Mouse (Mus musculus): ENCODE results near the gene Ldb3. TPM values are rescaled to one million over a fixed set of nuclear protein-coding genes. Genes with fewer than 3 reads are reported as not detected.

The Ldb3 gene
- polyA plus RNA-seq, 1 experiment from 2014 or later: 0.79 TPM

DNA sequence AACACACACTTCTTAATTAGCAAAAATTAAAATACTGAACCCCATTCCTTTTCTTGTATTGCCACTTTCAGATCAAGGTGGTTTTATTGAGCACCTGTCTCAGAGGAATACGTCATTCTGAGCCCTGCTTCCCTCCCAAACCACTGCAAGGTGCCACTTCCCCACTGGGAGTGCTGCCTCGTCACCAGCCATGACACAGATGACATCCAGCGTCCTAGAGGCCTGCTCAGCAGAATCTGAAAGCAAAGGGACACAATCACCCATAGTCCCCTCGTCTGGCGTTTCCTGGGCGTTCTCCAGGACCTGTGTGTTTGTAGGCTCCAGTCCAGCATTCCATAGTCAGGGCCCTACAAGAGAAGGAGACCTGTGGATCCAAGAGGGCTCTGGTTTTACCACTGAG is 74.4 kb downstream of the Ldb3 start:
- DNase-seq (no peak), ATAC-seq (ENCODE audit: insufficient read depth) (no peak)
- H3K4me1 ChIP-seq (ENCODE audit: insufficient read depth): no peaks in the 10 kb centered on the region

GRCm38 (mm10) chr14:34512602-34513001 is 75.9 kb downstream of the Ldb3 start:
- no peak overlapping the region for H3K27ac ChIP-seq (ENCODE audit: low read depth)
- TF ChIP-seq CTCF (IDR thresholded peaks at IDR 0.05; ENCODE audit: low read depth): no peak
- no peak overlapping the region for H3K9ac ChIP-seq
- 54% methylated on average over 4 of the region's 4 CpGs for WGBS
- H3K36me3 ChIP-seq (ENCODE audit: insufficient read depth): no peaks in the 10 kb centered on the region
- H3K9me3 ChIP-seq (ENCODE audit: low read depth, low read length): no peaks in the 10 kb centered on the region
- DNase-seq: no peak
- ATAC-seq (ENCODE audit: insufficient read depth): no peak
- no peak overlapping the region for H3K4me2 ChIP-seq
- no peak overlapping the region for H3K4me3 ChIP-seq (ENCODE audit: low read depth, low read length)
- H3K4me1 ChIP-seq (ENCODE audit: insufficient read depth): peaks cover 5% of the 10 kb centered on the region; the same call in 1 of the 2 replicates
- no peaks in the 10 kb centered on the region for H3K27me3 ChIP-seq (ENCODE audit: insufficient read depth, low read length)

More for the DNA sequence above, 74.4 kb downstream of the Ldb3 start:
- no peaks in the 10 kb centered on the region for H3K9me3 ChIP-seq (ENCODE audit: low read depth, low read length)
- H3K36me3 ChIP-seq (ENCODE audit: insufficient read depth): no peaks in the 10 kb centered on the region
- TF ChIP-seq CTCF (IDR thresholded peaks at IDR 0.05; ENCODE audit: low read depth): peak; percentile 15; the same call in 1 of the 2 replicates
- H3K27me3 ChIP-seq (ENCODE audit: insufficient read depth, low read length): no peaks in the 10 kb centered on the region
- no peak overlapping the region for H3K4me3 ChIP-seq (ENCODE audit: low read depth, low read length)
- WGBS: 51% methylated on average over 6 of the region's 6 CpGs
- H3K27ac ChIP-seq (ENCODE audit: low read depth): no peak overlapping the region
- no peak overlapping the region for H3K4me2 ChIP-seq
- no peak overlapping the region for H3K9ac ChIP-seq

GRCm38 (mm10) chr14:34511901-34512300 is 76.6 kb downstream of the Ldb3 start:
- Histone ChIP-seq H3K4me2 (peak overlapping the region; percentile 38), H3K36me3 (ENCODE audit: insufficient read depth) (no peaks in the 10 kb centered on the region), H3K4me3 (ENCODE audit: low read depth, low read length) (no peak overlapping the region), H3K4me1 (ENCODE audit: insufficient read depth) (peaks cover 5% of the 10 kb centered on the region; the same call in 1 of the 2 replicates), H3K9me3 (ENCODE audit: low read depth, low read length) (no peaks in the 10 kb centered on the region), H3K27me3 (ENCODE audit: insufficient read depth, low read length) (no peaks in the 10 kb centered on the region), H3K9ac (no peak overlapping the region), H3K27ac (ENCODE audit: low read depth) (peak overlapping the region; percentile 52; the same call in 1 of the 2 replicates)
- no peak for TF ChIP-seq CTCF (IDR thresholded peaks at IDR 0.05; ENCODE audit: low read depth)
- DNase-seq (peak; percentile 83), ATAC-seq (ENCODE audit: insufficient read depth) (0 out of 2 replicates have a peak, but pooled peaks have one; percentile 37)
- 35% methylated on average over 11 of the region's 11 CpGs for WGBS

- H3K27me3 ChIP-seq (ENCODE audit: insufficient read depth, low read length): no peaks in the 10 kb centered on the region
- H3K9ac ChIP-seq: no peak overlapping the region
- H3K27ac ChIP-seq (ENCODE audit: low read depth): no peak overlapping the region
- DNase-seq (peak; percentile 31), ATAC-seq (ENCODE audit: insufficient read depth) (peak; percentile 55; the same call in 1 of the 2 replicates)
- peaks cover 5% of the 10 kb centered on the region; the same call in 1 of the 2 replicates for H3K4me1 ChIP-seq (ENCODE audit: insufficient read depth)
- no peaks in the 10 kb centered on the region for H3K36me3 ChIP-seq (ENCODE audit: insufficient read depth)
- 20% methylated on average over 7 of the region's 7 CpGs for WGBS
- TF ChIP-seq CTCF (IDR thresholded peaks at IDR 0.05; ENCODE audit: low read depth): no peak
- H3K4me3 ChIP-seq (ENCODE audit: low read depth, low read length): no peak overlapping the region
- no peaks in the 10 kb centered on the region for H3K9me3 ChIP-seq (ENCODE audit: low read depth, low read length)
- peak overlapping the region; percentile 29; the same call in 1 of the 2 replicates for H3K4me2 ChIP-seq
Measured at GRCm38 (mm10) chr14:34508842-34509439, 79.5 kb downstream of the Ldb3 start.

DNA sequence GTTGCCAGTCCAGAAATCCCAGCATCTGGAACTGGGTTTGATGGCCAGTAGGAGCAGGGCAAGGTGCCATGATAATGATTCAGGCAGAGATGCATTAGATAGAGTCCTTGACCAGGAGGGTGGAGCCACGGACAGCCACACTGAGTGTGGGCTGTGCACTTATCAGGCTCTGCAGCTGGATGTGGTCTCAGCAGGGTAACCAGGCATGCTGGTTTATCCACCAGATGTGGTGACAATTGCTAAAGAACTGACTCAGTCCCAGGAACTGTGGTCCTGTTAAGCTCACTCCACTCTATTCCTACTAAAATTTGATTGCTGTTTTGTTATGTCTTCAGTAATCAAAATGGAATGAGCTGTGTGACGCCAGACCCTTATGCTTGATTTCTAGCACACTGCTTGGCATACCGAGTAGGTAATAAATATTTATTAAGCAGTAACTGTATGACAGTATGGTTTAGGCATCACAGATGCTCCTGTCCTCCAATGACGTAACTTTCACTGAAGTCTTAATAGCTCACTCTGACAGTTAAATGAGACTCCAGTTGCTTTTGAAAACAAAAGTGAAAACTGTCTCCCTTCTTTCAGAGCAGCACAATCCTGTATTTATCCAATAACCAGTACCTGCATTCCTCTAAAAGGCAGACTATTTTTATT is 80.2 kb downstream of the Ldb3 start:
- 27% methylated on average over 4 of the region's 4 CpGs for WGBS
- ATAC-seq (ENCODE audit: insufficient read depth) (no peak; the same call in 1 of the 2 replicates), DNase-seq (no peak)
- H3K36me3 ChIP-seq (ENCODE audit: insufficient read depth): no peaks in the 10 kb centered on the region
- no peak overlapping the region for H3K9ac ChIP-seq
- H3K27me3 ChIP-seq (ENCODE audit: insufficient read depth, low read length): no peaks in the 10 kb centered on the region
- peaks cover 5% of the 10 kb centered on the region; the same call in 1 of the 2 replicates for H3K4me1 ChIP-seq (ENCODE audit: insufficient read depth)
- H3K9me3 ChIP-seq (ENCODE audit: low read depth, low read length): no peaks in the 10 kb centered on the region
- H3K4me3 ChIP-seq (ENCODE audit: low read depth, low read length): no peak overlapping the region
- H3K27ac ChIP-seq (ENCODE audit: low read depth): no peak overlapping the region
- TF ChIP-seq CTCF (IDR thresholded peaks at IDR 0.05; ENCODE audit: low read depth): no peak
- peak overlapping the region; percentile 29; the same call in 1 of the 2 replicates for H3K4me2 ChIP-seq

GRCm38 (mm10) chr14:34505309-34505708 is 83.2 kb downstream of the Ldb3 start:
- H3K27me3 ChIP-seq (ENCODE audit: insufficient read depth, low read length): no peaks in the 10 kb centered on the region
- H3K9ac ChIP-seq: no peak overlapping the region
- H3K4me2 ChIP-seq: no peak overlapping the region
- no peaks in the 10 kb centered on the region for H3K9me3 ChIP-seq (ENCODE audit: low read depth, low read length)
- H3K36me3 ChIP-seq (ENCODE audit: insufficient read depth): no peaks in the 10 kb centered on the region
- H3K27ac ChIP-seq (ENCODE audit: low read depth): no peak overlapping the region
- H3K4me3 ChIP-seq (ENCODE audit: low read depth, low read length): no peak overlapping the region
- DNase-seq (no peak), ATAC-seq (ENCODE audit: insufficient read depth) (no peak)
- peaks cover 6% of the 10 kb centered on the region; the same call in 1 of the 2 replicates for H3K4me1 ChIP-seq (ENCODE audit: insufficient read depth)
- TF ChIP-seq CTCF (IDR thresholded peaks at IDR 0.05; ENCODE audit: low read depth): no peak
- 58% methylated on average over 7 of the region's 7 CpGs for WGBS

DNA sequence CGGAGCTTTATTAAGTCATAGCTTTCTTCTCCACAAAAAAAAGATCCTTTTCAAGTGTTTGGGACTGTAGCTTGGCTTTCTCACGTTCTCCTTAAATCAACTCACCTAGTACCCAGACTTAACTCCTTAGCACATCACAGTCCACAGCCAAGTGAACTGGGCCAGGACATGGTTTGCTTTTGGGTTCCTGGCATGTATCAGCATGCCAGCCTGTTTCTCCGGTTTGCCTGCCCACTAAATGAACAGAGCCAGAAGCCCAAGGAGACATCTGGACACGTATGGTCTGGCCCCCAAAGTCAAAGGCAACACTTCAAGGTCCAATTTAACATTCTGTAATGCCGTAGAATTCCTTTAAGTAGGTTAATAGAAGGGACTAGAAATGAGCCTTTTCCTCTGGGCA is 84.1 kb downstream of the Ldb3 start:
- no peak for ATAC-seq (ENCODE audit: insufficient read depth)
- H3K27ac ChIP-seq (ENCODE audit: low read depth): no peak overlapping the region
- H3K9me3 ChIP-seq (ENCODE audit: low read depth, low read length): no peaks in the 10 kb centered on the region
- no peak for DNase-seq
- no peaks in the 10 kb centered on the region for H3K36me3 ChIP-seq (ENCODE audit: insufficient read depth)
- no peaks in the 10 kb centered on the region for H3K27me3 ChIP-seq (ENCODE audit: insufficient read depth, low read length)
- no peak overlapping the region for H3K4me2 ChIP-seq
- no peak overlapping the region for H3K4me3 ChIP-seq (ENCODE audit: low read depth, low read length)
- WGBS: 80% methylated on average over 5 of the region's 5 CpGs
- H3K4me1 ChIP-seq (ENCODE audit: insufficient read depth): peaks cover 13% of the 10 kb centered on the region; the same call in 1 of the 2 replicates
- no peak for TF ChIP-seq CTCF (IDR thresholded peaks at IDR 0.05; ENCODE audit: low read depth)
- no peak overlapping the region for H3K9ac ChIP-seq
